Mouse (Mus musculus) liver, postnatal 0 days (tissue): ENCODE measurements around the gene Sgcg. TPM values are rescaled to one million over a fixed set of nuclear protein-coding genes. Genes with fewer than 3 reads are reported as not detected.
A peak's percentile ranks its signal among the peaks of the same experiment; 100 is the strongest.

Experiments used
- ATAC-seq: fragments of 200-750 bp; cut with Nextera tagmentation; 2 replicates; pipeline ENCODE4 v1.8.0; 2017; ENCODE audit warnings: mild to moderate bottlenecking, moderate library complexity
- DNase-seq: peaks from one replicate; pipeline ENCODE4 v3.0.0-alpha.2; 2016
- H3K27ac ChIP-seq: fragments of 300-500 bp; sonication (generic); 2 replicates; pipeline ENCODE4 v1.5.1; 2014; ENCODE audit warnings: antibody characterized with exemption, moderate library complexity, mild to moderate bottlenecking, low read depth
- H3K27me3 ChIP-seq: fragments of 300-500 bp; sonication (generic); 2 replicates; pipeline ENCODE4 v1.6.1; 2014; ENCODE audit warnings: low read length, control low read depth, mixed read lengths; ENCODE audit not compliant: insufficient read depth
- H3K36me3 ChIP-seq: fragments of 300-500 bp; sonication (generic); replicated peaks from 2 replicates; pipeline ENCODE4 v1.6.1; 2014; ENCODE audit warnings: mild to moderate bottlenecking, control low read depth, low read length, moderate library complexity, mixed read lengths; ENCODE audit not compliant: insufficient read depth
- H3K4me1 ChIP-seq: fragments of 300-500 bp; sonication (generic); 2 replicates; pipeline ENCODE4 v1.6.1; 2014; ENCODE audit warnings: antibody characterized with exemption, mild to moderate bottlenecking, control low read depth; ENCODE audit not compliant: insufficient read depth
- H3K4me2 ChIP-seq: fragments of 300-500 bp; sonication (generic); 2 replicates; pipeline ENCODE4 v1.6.1; 2014; ENCODE audit warnings: low read depth, mild to moderate bottlenecking, low read length, moderate library complexity, mixed read lengths
- H3K4me3 ChIP-seq: fragments of 300-500 bp; sonication (generic); 2 replicates; pipeline ENCODE4 v1.5.1; 2014; ENCODE audit warnings: low read depth, low read length
- H3K9ac ChIP-seq: fragments of 300-500 bp; sonication (generic); replicated peaks from 2 replicates; pipeline ENCODE4 v1.6.1; 2014; ENCODE audit warnings: mild to moderate bottlenecking, moderate library complexity
- H3K9me3 ChIP-seq: fragments of 300-500 bp; sonication (generic); 2 replicates; pipeline ENCODE4 v1.6.1; 2016; ENCODE audit warnings: mild to moderate bottlenecking, control low read depth, low read length, mixed read lengths
- CTCF ChIP-seq: sonication (generic); IDR thresholded peaks from 2 replicates; pipeline ENCODE4 v1.5.1; 2016; ENCODE audit warnings: antibody characterized with exemption, low read depth
- EP300 ChIP-seq: IDR thresholded peaks from 2 replicates; pipeline ENCODE4 v1.6.1; 2016; ENCODE audit warnings: antibody characterized with exemption, low read depth, mild to moderate bottlenecking
- WGBS: fragments of 180-500 bp; shearing (Covaris S2); extraction: QIAGEN DNeasy Blood & Tissue Kit; methylation state at CpG from one replicate; pipeline ENCODE4 v1.1.7; 2014; ENCODE audit not compliant: insufficient replicate concordance; 5-methylcytosine and 5-hydroxymethylcytosine counted together
- polyA plus RNA-seq: library from polyadenylated mRNA; unstranded; fragments of >200 nt; fragmentation: Nextera tagmentation; extraction: Ambion mirVana; gene quantifications from 2 replicates; pipeline ENCODE4 v1.2.1, GENCODE M21; 2015

The Sgcg gene
- polyA plus RNA-seq = 0.85 TPM in 1 of 2 replicates, not detected in the other

- Histone ChIP-seq H3K36me3 (no peaks in the 10 kb centered on the region), H3K27me3 (no peaks in the 10 kb centered on the region), H3K9me3 (no peaks in the 10 kb centered on the region), H3K4me1 (no peaks in the 10 kb centered on the region), H3K4me3 (no peak within 1 kb of the TSS), H3K4me2 (no peak within 1 kb of the TSS), H3K27ac (no peak within 1 kb of the TSS), H3K9ac (no peak within 1 kb of the TSS)
- DNase-seq (no peak), ATAC-seq (no peak)
- WGBS = 62% methylated on average over 11 of the region's 11 CpGs
- TF ChIP-seq CTCF (no peak), EP300 (no peak)
These were observed at the start of gene Sgcg for GRCm38 (mm10) chr14:61258352-61258751. Gene Sgcg, minus strand, starts transcription at chr14:61258490.

DNA sequence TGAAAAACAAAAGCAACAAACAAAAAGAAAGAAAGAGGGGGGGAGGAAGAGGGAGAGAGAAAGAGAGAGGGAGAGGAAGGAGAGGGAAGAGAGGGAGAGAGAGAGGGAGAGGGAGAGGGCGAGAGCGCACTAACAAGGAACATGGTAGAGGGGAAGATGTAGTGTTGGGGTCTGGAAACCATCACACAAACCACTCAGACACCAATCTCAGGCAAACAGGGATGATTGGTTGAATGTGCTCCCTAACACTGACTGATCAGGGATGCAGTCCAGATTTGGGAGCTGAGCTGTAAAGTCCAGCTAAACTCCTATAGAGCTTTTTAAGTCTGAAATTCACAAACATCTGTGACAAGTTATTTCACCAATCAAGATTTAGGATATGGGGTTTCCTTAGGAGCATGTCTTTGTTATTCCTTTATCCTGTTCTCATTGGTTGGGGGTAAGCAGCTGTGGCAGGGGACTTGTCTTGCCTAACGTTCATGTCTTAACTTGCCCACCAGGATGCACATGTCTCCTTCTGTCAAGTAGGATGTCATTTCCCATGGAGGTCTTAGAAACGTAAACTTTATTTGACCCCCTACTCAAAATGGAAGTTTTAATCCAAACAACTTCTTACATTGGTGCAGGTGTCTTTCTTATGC lies 45.8 kb upstream of the Sgcg start:
- no peak for ATAC-seq
- H3K4me3 ChIP-seq = no peak overlapping the region
- no peak overlapping the region for H3K27ac ChIP-seq
- H3K4me2 ChIP-seq = no peak overlapping the region
- no peak for DNase-seq
- 75% methylated on average over 4 of the region's 4 CpGs for WGBS
- no peaks in the 10 kb centered on the region for H3K36me3 ChIP-seq
- no peaks in the 10 kb centered on the region for H3K27me3 ChIP-seq
- no peaks in the 10 kb centered on the region for H3K4me1 ChIP-seq
- H3K9me3 ChIP-seq = no peaks in the 10 kb centered on the region; the same call in 1 of the 2 replicates
- H3K9ac ChIP-seq = no peak overlapping the region
- TF ChIP-seq EP300 = no peak
- TF ChIP-seq CTCF = no peak

GRCm38 (mm10) chr14:61302428-61302827 lies 44.1 kb upstream of the Sgcg start:
- 60% methylated on average over 2 of the region's 2 CpGs for WGBS
- Histone ChIP-seq H3K27me3 (no peaks in the 10 kb centered on the region), H3K4me2 (no peak overlapping the region), H3K36me3 (no peaks in the 10 kb centered on the region), H3K4me1 (no peaks in the 10 kb centered on the region), H3K9ac (no peak overlapping the region), H3K27ac (no peak overlapping the region), H3K9me3 (no peaks in the 10 kb centered on the region; the same call in 1 of the 2 replicates), H3K4me3 (no peak overlapping the region)
- ATAC-seq (no peak), DNase-seq (no peak)
- no peak for TF ChIP-seq EP300
- no peak for TF ChIP-seq CTCF

GRCm38 (mm10) chr14:61301323-61301722 lies 43.0 kb upstream of the Sgcg start:
- 26% methylated on average over 2 of the region's 2 CpGs for WGBS
- Histone ChIP-seq H3K4me1 (no peaks in the 10 kb centered on the region), H3K9me3 (no peaks in the 10 kb centered on the region; the same call in 1 of the 2 replicates), H3K27me3 (no peaks in the 10 kb centered on the region), H3K36me3 (no peaks in the 10 kb centered on the region), H3K27ac (no peak overlapping the region), H3K9ac (no peak overlapping the region), H3K4me2 (no peak overlapping the region), H3K4me3 (no peak overlapping the region)
- TF ChIP-seq CTCF (no peak), EP300 (no peak)
- DNase-seq (no peak), ATAC-seq (no peak)

DNA sequence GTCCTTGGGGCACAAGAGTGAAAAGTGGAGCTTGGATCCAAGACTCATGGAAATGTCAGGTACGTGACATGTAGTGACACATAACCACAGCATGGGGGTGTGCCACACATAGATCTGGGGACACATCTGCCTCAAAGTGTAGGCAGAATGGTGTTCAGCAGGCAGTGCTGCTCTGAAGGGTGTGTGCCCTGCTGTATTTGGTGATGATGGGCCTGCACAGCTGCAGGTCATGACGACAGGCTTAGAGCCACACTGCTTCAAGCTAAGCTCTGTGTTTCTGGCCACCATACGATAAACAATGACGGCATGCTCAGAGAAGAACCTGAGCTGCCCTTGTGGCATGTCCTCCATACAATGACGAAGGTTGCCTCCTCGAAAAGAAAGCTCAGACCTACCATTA lies 41.5 kb upstream of the Sgcg start:
- WGBS = 89% methylated on average over 6 of the region's 6 CpGs
- Histone ChIP-seq H3K27me3 (no peaks in the 10 kb centered on the region), H3K27ac (no peak overlapping the region), H3K4me3 (no peak overlapping the region), H3K9ac (no peak overlapping the region), H3K4me1 (no peaks in the 10 kb centered on the region), H3K36me3 (no peaks in the 10 kb centered on the region), H3K4me2 (no peak overlapping the region), H3K9me3 (no peaks in the 10 kb centered on the region; the same call in 1 of the 2 replicates)
- no peak for ATAC-seq
- no peak for DNase-seq
- TF ChIP-seq EP300 (no peak), CTCF (no peak)

DNA sequence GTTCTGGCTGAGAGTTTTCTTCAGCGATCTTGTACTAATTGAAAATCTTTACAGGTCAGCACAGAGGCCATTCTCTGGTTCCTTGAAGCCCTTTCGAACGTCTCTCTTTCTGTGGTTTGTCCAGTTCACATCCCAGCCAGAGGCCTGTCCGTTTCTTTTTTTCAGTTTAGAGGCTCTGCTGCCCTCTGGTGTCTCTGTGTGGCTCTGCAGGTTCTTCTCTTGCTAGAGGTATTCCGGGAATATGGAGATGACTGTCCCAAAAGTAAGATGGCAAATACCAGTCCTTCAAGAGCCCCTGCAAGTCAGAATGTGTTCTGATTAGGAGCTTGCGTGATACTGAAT lies 36.4 kb upstream of the Sgcg start:
- ATAC-seq = peak; percentile 60
- 0 out of 2 replicates have a peak overlapping the region, but pooled peaks have one; percentile 28 for H3K4me2 ChIP-seq

More for the DNA sequence above, 36.4 kb upstream of the Sgcg start:
- Histone ChIP-seq H3K4me3 (no peak overlapping the region), H3K4me1 (no peaks in the 10 kb centered on the region), H3K27me3 (no peaks in the 10 kb centered on the region), H3K36me3 (no peaks in the 10 kb centered on the region), H3K9ac (no peak overlapping the region), H3K9me3 (no peaks in the 10 kb centered on the region), H3K27ac (no peak overlapping the region)
- DNase-seq = peak; percentile 66
- TF ChIP-seq EP300 = no peak
- TF ChIP-seq CTCF = peak; percentile 36
- 19% methylated on average over 6 of the region's 6 CpGs for WGBS
